22 mouse cellular contexts compared by ENCODE assay signal in genomic region chr1:146211646-146212045, GRCm38 (mm10).
DNase-seq lines count a peak whose midpoint lies in the region; ATAC-seq lines count a peak whose summit lies in the region.
"Had no signal": no experiment of that assay in that cellular context is flagged by ENCODE, and none has a peak within 500 bp of the region (broad histone marks: within the 10 kb centered on the region; RNA-seq: fewer than 3 reads in every experiment).

No protein-coding gene starts in this region.

- H3K9me3 ChIP-seq in embryonic facial prominence, embryonic 11.5 days (replicated peaks; ENCODE audit: control insufficient read depth, low read length): no peaks in the 10 kb centered on the region
- H3K9me3 ChIP-seq in embryonic facial prominence, embryonic 10.5 days: no peaks in the 10 kb centered on the region
- H3K9me3 ChIP-seq in limb, embryonic 13.5 days: no peaks in the 10 kb centered on the region
- no peaks in the 10 kb centered on the region for H3K9me3 ChIP-seq in limb, embryonic 10.5 days (replicated peaks)
- H3K9me3 ChIP-seq: embryonic facial prominence, embryonic 13.5 days; liver, embryonic 13.5 days; lung, embryonic 15.5 days; midbrain, embryonic 12.5 days had no signal

- no peak overlapping the region for H3K4me3 ChIP-seq in embryonic facial prominence, embryonic 11.5 days (ENCODE audit: low read depth, low read length)
- H3K4me3 ChIP-seq in embryonic facial prominence, embryonic 10.5 days: no peak overlapping the region
- H3K4me3 ChIP-seq in limb, embryonic 13.5 days: no peak overlapping the region
- H3K4me3 ChIP-seq in limb, embryonic 10.5 days: no peak overlapping the region
- H3K4me3 ChIP-seq: embryonic facial prominence, embryonic 13.5 days; liver, embryonic 13.5 days; lung, embryonic 15.5 days; midbrain, embryonic 12.5 days; myocyte had no signal

- 85% methylated on average over 1 of the region's 1 CpGs for WGBS in embryonic facial prominence, embryonic 11.5 days
- WGBS in embryonic facial prominence, embryonic 10.5 days: 91% methylated on average over 1 of the region's 1 CpGs
- WGBS in limb, embryonic 13.5 days: 67% methylated on average over 1 of the region's 1 CpGs
- WGBS in limb, embryonic 10.5 days: 96% methylated on average over 1 of the region's 1 CpGs

- H3K4me2 ChIP-seq in embryonic facial prominence, embryonic 11.5 days (ENCODE audit: low read depth, low read length): no peak overlapping the region
- no peak overlapping the region for H3K4me2 ChIP-seq in limb, embryonic 13.5 days (replicated peaks)
- H3K4me2 ChIP-seq: embryonic facial prominence, embryonic 13.5 days; liver, embryonic 13.5 days; lung, embryonic 15.5 days; midbrain, embryonic 12.5 days had no signal

- DNase-seq in embryonic facial prominence, embryonic 11.5 days (ENCODE audit: low spot score): peak; percentile 54
- DNase-seq in embryonic facial prominence, embryonic 10.5 days (ENCODE audit: low spot score): no peak
- no peak for DNase-seq in limb, embryonic 10.5 days (ENCODE audit: low spot score)
- DNase-seq in NIH3T3 (ENCODE audit: low read depth): peak; percentile 34
- peak; percentile 4 for DNase-seq in mesoderm, embryonic 11.5 days (ENCODE audit: low read depth, low spot score)
- DNase-seq in urinary bladder, postnatal 14 days (ENCODE audit: low spot score): no peak
- DNase-seq: adrenal gland, postnatal 10 days; cerebellum, adult 11 months; gastrocnemius, postnatal 10 days; heart, adult 11 months; heart, postnatal 36 days; kidney, adult 8-10 months; kidney, postnatal 14 days; liver, embryonic 13.5 days; thymus, postnatal 25 days had no signal

- H3K36me3 ChIP-seq in embryonic facial prominence, embryonic 11.5 days (replicated peaks; ENCODE audit: control insufficient read depth, insufficient read depth, low read depth, low read length): no peaks in the 10 kb centered on the region
- no peaks in the 10 kb centered on the region for H3K36me3 ChIP-seq in embryonic facial prominence, embryonic 10.5 days (replicated peaks)
- no peaks in the 10 kb centered on the region for H3K36me3 ChIP-seq in limb, embryonic 13.5 days
- H3K36me3 ChIP-seq in limb, embryonic 10.5 days: no peaks in the 10 kb centered on the region
- H3K36me3 ChIP-seq: embryonic facial prominence, embryonic 13.5 days; liver, embryonic 13.5 days; lung, embryonic 15.5 days; midbrain, embryonic 12.5 days had no signal

- no peak for ATAC-seq in embryonic facial prominence, embryonic 11.5 days (replicated peaks; ENCODE audit: insufficient number of reproducible peaks, low FRiP score, low TSS enrichment, low read depth)
- 0 out of 2 replicates have a peak, but pooled peaks have one; percentile 40 for ATAC-seq in limb, embryonic 13.5 days (ENCODE audit: low FRiP score, low read depth)
- ATAC-seq: inflammation-experienced regulatory T-cells, adult 6 months had no signal

- H3K4me1 ChIP-seq in embryonic facial prominence, embryonic 11.5 days (ENCODE audit: control insufficient read depth, insufficient read depth, low read length): no peaks in the 10 kb centered on the region
- H3K4me1 ChIP-seq in embryonic facial prominence, embryonic 10.5 days: no peaks in the 10 kb centered on the region
- H3K4me1 ChIP-seq in limb, embryonic 13.5 days: no peaks in the 10 kb centered on the region
- H3K4me1 ChIP-seq in limb, embryonic 10.5 days: no peaks in the 10 kb centered on the region
- H3K4me1 ChIP-seq: embryonic facial prominence, embryonic 13.5 days; liver, embryonic 13.5 days; lung, embryonic 15.5 days; midbrain, embryonic 12.5 days had no signal

- H3K27me3 ChIP-seq in embryonic facial prominence, embryonic 11.5 days (ENCODE audit: control insufficient read depth, insufficient read depth, low read length): no peaks in the 10 kb centered on the region
- H3K27me3 ChIP-seq in embryonic facial prominence, embryonic 10.5 days (replicated peaks; ENCODE audit: low read depth, poor library complexity, severe bottlenecking): no peaks in the 10 kb centered on the region
- H3K27me3 ChIP-seq in limb, embryonic 13.5 days: no peaks in the 10 kb centered on the region
- H3K27me3 ChIP-seq in limb, embryonic 10.5 days (ENCODE audit: low read depth, poor library complexity, severe bottlenecking): no peaks in the 10 kb centered on the region
- H3K27me3 ChIP-seq: embryonic facial prominence, embryonic 13.5 days; liver, embryonic 13.5 days; lung, embryonic 15.5 days; midbrain, embryonic 12.5 days had no signal

- no peak overlapping the region for H3K27ac ChIP-seq in embryonic facial prominence, embryonic 11.5 days (replicated peaks; ENCODE audit: low read depth, low read length)
- no peak overlapping the region for H3K27ac ChIP-seq in embryonic facial prominence, embryonic 10.5 days (replicated peaks)
- no peak overlapping the region for H3K27ac ChIP-seq in limb, embryonic 13.5 days
- H3K27ac ChIP-seq in limb, embryonic 10.5 days: no peak overlapping the region
- H3K27ac ChIP-seq: embryonic facial prominence, embryonic 13.5 days; liver, embryonic 13.5 days; lung, embryonic 15.5 days; macrophage; midbrain, embryonic 12.5 days had no signal

- no peak overlapping the region for H3K9ac ChIP-seq in embryonic facial prominence, embryonic 11.5 days (replicated peaks; ENCODE audit: low read length)
- no peak overlapping the region for H3K9ac ChIP-seq in limb, embryonic 13.5 days
- H3K9ac ChIP-seq: embryonic facial prominence, embryonic 13.5 days; liver, embryonic 13.5 days; lung, embryonic 15.5 days; midbrain, embryonic 12.5 days had no signal

Comparison
In these comparisons a context has a peak if more than half of its experiments do, and no peak if none do; other contexts are left out.
1. DNase-seq: peak in embryonic facial prominence, embryonic 11.5 days (single experiment), NIH3T3 (single experiment) and mesoderm, embryonic 11.5 days (single experiment); none in embryonic facial prominence, embryonic 10.5 days (single experiment), limb, embryonic 10.5 days (single experiment) and urinary bladder, postnatal 14 days (single experiment).